Mouse (Mus musculus): ENCODE results near the gene Abca1. TPM values are rescaled to one million over a fixed set of nuclear protein-coding genes. Genes with fewer than 3 reads are reported as not detected.

Gene Abca1
- polyA plus RNA-seq, 1 experiment from 2014 or later = 1.6 TPM

DNA sequence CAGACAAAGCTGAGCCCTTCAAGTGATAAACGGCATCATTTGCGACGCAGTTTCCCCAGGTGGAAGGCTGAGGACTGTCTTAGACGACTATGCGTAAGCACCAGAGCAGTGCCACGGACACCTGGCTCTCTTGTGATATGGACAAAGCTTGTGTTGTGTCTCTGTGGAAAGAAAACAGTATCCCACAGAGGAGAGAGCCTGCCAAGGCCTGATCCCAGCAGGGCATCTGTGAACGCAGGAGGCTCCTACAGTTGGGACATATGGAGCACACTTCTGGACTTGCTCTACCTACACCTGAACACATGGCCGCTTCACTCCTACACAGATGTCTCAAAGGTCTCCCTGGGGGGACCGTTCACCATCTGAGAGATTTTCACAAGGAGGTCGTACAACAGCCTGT lies 15.1 kb downstream of the Abca1 start:
- no peak overlapping the region for H3K4me2 ChIP-seq (replicated peaks; ENCODE audit: low read depth)
- ATAC-seq (ENCODE audit: low FRiP score, low TSS enrichment) (no peak), DNase-seq (ENCODE audit: low spot score) (no peak)
- no peaks in the 10 kb centered on the region for H3K27me3 ChIP-seq (ENCODE audit: control insufficient read depth, insufficient read depth, low read length)
- H3K9me3 ChIP-seq (ENCODE audit: control insufficient read depth, low read length) = no peaks in the 10 kb centered on the region
- no peak overlapping the region for H3K4me3 ChIP-seq (ENCODE audit: low read depth, low read length)
- WGBS = 77% methylated on average over 10 of the region's 10 CpGs
- 0 out of 2 replicates have a peak, but pooled peaks cover 3% of the 10 kb centered on the region for H3K4me1 ChIP-seq (replicated peaks; ENCODE audit: control insufficient read depth, insufficient read depth)
- no peak overlapping the region for H3K9ac ChIP-seq (ENCODE audit: low read length)
- H3K27ac ChIP-seq (replicated peaks) = no peak overlapping the region
- H3K36me3 ChIP-seq (ENCODE audit: control insufficient read depth, insufficient read depth, low read length) = 0 out of 2 replicates have a peak, but pooled peaks cover 3% of the 10 kb centered on the region
- TF ChIP-seq CTCF (IDR thresholded peaks at IDR 0.05; ENCODE audit: low read depth) (no peak), EP300 (optimal IDR thresholded peaks at IDR 0.05) (no peak)

DNA sequence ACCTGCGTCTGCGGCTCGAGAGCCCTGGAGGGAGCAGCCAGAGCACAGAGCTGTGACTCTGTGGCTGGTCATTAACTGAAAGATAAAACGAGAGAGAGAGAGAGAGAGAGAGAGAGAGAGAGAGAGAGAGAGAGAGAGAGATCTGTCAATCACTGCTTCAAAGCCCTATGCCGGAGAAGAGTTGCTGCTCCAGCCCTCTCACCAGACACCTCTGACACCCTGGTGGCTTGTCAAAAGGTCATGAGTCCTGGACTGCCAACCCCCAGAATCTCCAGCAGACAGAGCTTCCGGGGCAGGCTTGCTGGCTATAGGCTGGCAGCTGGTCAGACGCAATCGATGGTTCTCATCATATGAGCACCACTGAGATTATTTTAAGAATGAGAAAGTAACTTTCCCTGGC lies 15.7 kb downstream of the Abca1 start:
- H3K4me3 ChIP-seq (ENCODE audit: low read depth, low read length) = no peak overlapping the region
- H3K4me1 ChIP-seq (replicated peaks; ENCODE audit: control insufficient read depth, insufficient read depth) = 0 out of 2 replicates have a peak, but pooled peaks cover 3% of the 10 kb centered on the region
- no peaks in the 10 kb centered on the region for H3K9me3 ChIP-seq (ENCODE audit: control insufficient read depth, low read length)
- WGBS = 78% methylated on average over 8 of the region's 8 CpGs
- DNase-seq (ENCODE audit: low spot score) = no peak
- no peaks in the 10 kb centered on the region for H3K27me3 ChIP-seq (ENCODE audit: control insufficient read depth, insufficient read depth, low read length)
- 0 out of 2 replicates have a peak, but pooled peaks cover 3% of the 10 kb centered on the region for H3K36me3 ChIP-seq (ENCODE audit: control insufficient read depth, insufficient read depth, low read length)
- H3K9ac ChIP-seq (ENCODE audit: low read length) = no peak overlapping the region
- TF ChIP-seq CTCF (IDR thresholded peaks at IDR 0.05; ENCODE audit: low read depth) (no peak), EP300 (optimal IDR thresholded peaks at IDR 0.05) (no peak)
- ATAC-seq (ENCODE audit: low FRiP score, low TSS enrichment) = no peak
- H3K4me2 ChIP-seq (replicated peaks; ENCODE audit: low read depth) = no peak overlapping the region
- H3K27ac ChIP-seq (replicated peaks) = no peak overlapping the region

DNA sequence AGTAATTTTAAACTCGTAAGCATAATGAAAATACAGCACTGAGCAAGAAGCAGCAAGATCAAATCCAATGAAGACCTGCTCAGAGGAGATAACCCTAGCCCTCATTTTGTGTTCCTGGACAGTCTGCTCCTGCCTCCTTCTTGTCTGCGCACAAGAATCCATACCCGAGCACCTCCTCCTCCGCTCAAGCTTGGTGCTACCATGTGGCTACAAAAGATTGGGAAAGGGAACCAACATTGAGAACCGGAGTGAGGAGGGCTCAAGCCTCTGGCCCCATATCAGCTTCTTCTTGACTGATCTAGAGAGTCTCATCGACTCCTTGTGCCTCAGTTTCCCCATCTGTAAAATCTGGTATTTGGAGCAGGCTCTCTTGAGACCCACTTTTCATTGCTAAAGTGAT lies 19.0 kb downstream of the Abca1 start:
- Histone ChIP-seq H3K4me1 (replicated peaks; ENCODE audit: control insufficient read depth, insufficient read depth) (no peaks in the 10 kb centered on the region), H3K9me3 (ENCODE audit: control insufficient read depth, low read length) (no peaks in the 10 kb centered on the region), H3K36me3 (ENCODE audit: control insufficient read depth, insufficient read depth, low read length) (0 out of 2 replicates have a peak, but pooled peaks cover 3% of the 10 kb centered on the region), H3K9ac (ENCODE audit: low read length) (no peak overlapping the region), H3K4me2 (replicated peaks; ENCODE audit: low read depth) (no peak overlapping the region), H3K27ac (replicated peaks) (no peak overlapping the region), H3K27me3 (ENCODE audit: control insufficient read depth, insufficient read depth, low read length) (no peaks in the 10 kb centered on the region), H3K4me3 (ENCODE audit: low read depth, low read length) (no peak overlapping the region)
- 95% methylated on average over 6 of the region's 6 CpGs for WGBS
- TF ChIP-seq EP300 (optimal IDR thresholded peaks at IDR 0.05) (no peak), CTCF (IDR thresholded peaks at IDR 0.05; ENCODE audit: low read depth) (no peak)
- ATAC-seq (ENCODE audit: low FRiP score, low TSS enrichment) (no peak), DNase-seq (ENCODE audit: low spot score) (no peak)

DNA sequence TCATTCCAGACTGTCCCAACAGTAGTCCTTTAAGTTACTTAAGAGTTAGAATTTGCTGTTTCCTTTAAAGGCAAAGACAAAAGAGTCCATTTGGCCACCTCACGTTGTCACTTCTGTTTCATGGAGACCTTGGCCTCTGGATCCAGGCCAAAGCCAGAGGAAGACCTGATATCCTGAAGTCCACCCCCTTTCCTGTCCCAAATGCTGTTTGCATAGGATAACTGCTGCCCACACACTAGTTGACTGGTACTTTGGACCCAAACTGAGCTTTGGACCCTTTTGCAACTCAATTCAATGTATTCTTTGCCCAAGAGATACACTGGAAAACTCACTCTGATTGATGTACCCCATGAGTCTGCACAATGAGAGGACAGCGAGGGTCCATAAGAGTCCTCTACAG lies 20.2 kb downstream of the Abca1 start:
- ATAC-seq (ENCODE audit: low FRiP score, low TSS enrichment) = no peak
- Histone ChIP-seq H3K27me3 (ENCODE audit: control insufficient read depth, insufficient read depth, low read length) (no peaks in the 10 kb centered on the region), H3K9me3 (ENCODE audit: control insufficient read depth, low read length) (no peaks in the 10 kb centered on the region), H3K4me2 (replicated peaks; ENCODE audit: low read depth) (no peak overlapping the region), H3K9ac (ENCODE audit: low read length) (no peak overlapping the region), H3K4me1 (replicated peaks; ENCODE audit: control insufficient read depth, insufficient read depth) (no peaks in the 10 kb centered on the region), H3K36me3 (ENCODE audit: control insufficient read depth, insufficient read depth, low read length) (0 out of 2 replicates have a peak, but pooled peaks cover 3% of the 10 kb centered on the region), H3K4me3 (ENCODE audit: low read depth, low read length) (no peak overlapping the region), H3K27ac (replicated peaks) (no peak overlapping the region)
- TF ChIP-seq EP300 (optimal IDR thresholded peaks at IDR 0.05) (no peak), CTCF (IDR thresholded peaks at IDR 0.05; ENCODE audit: low read depth) (no peak)
- 79% methylated on average over 2 of the region's 2 CpGs for WGBS
- DNase-seq (ENCODE audit: low spot score) = no peak

DNA sequence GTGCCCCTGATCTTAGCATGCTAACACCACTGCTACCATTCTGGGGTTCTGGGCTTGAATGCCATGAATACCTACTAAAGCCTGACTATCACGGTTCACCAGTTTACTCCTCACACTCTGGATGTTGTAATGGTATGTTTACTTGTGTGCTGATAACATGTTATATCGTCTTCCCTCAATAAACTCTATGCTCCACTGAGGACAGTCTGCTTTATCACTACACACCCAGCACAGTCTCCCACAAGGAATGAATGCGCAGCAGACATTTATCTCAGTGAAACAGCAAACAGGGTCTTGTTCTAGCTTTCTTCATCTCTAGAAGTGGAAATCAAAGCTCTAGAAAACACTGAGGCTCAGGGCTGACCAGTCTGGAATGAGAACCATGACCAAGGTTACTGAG lies 20.7 kb downstream of the Abca1 start:
- DNase-seq (ENCODE audit: low spot score) = no peak
- TF ChIP-seq CTCF (IDR thresholded peaks at IDR 0.05; ENCODE audit: low read depth) = no peak
- no peak for TF ChIP-seq EP300 (optimal IDR thresholded peaks at IDR 0.05)
- 0 out of 2 replicates have a peak, but pooled peaks cover 3% of the 10 kb centered on the region for H3K36me3 ChIP-seq (ENCODE audit: control insufficient read depth, insufficient read depth, low read length)
- WGBS = 70% methylated on average over 3 of the region's 3 CpGs
- H3K4me3 ChIP-seq (ENCODE audit: low read depth, low read length) = no peak overlapping the region
- no peaks in the 10 kb centered on the region for H3K9me3 ChIP-seq (ENCODE audit: control insufficient read depth, low read length)
- no peak overlapping the region for H3K4me2 ChIP-seq (replicated peaks; ENCODE audit: low read depth)
- no peak overlapping the region for H3K9ac ChIP-seq (ENCODE audit: low read length)
- no peaks in the 10 kb centered on the region for H3K27me3 ChIP-seq (ENCODE audit: control insufficient read depth, insufficient read depth, low read length)
- no peak overlapping the region for H3K27ac ChIP-seq (replicated peaks)
- H3K4me1 ChIP-seq (replicated peaks; ENCODE audit: control insufficient read depth, insufficient read depth) = no peaks in the 10 kb centered on the region
- no peak for ATAC-seq (ENCODE audit: low FRiP score, low TSS enrichment)

DNA sequence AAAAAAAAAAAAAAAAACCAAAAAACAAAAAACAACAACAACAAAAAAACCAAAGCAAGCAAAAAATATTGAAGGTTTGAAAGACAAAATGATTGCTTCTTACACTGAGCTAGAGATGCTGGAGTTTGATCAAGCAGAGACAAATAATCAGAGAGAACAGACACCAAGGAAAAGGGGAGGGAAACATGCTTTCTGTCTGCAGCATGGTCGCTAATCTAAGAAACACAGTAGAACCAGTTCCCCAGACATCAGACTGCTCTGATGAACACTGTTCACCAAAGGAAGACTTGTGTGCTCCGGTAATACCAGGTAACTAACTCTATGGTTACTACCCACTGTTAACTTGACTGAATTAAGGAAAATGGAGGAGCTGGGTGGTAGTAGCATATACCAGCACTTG lies 22.6 kb downstream of the Abca1 start:
- Histone ChIP-seq H3K36me3 (ENCODE audit: control insufficient read depth, insufficient read depth, low read length) (no peaks in the 10 kb centered on the region), H3K9ac (ENCODE audit: low read length) (no peak overlapping the region), H3K27ac (replicated peaks) (no peak overlapping the region), H3K4me2 (replicated peaks; ENCODE audit: low read depth) (no peak overlapping the region), H3K27me3 (ENCODE audit: control insufficient read depth, insufficient read depth, low read length) (no peaks in the 10 kb centered on the region), H3K4me3 (ENCODE audit: low read depth, low read length) (no peak overlapping the region), H3K4me1 (replicated peaks; ENCODE audit: control insufficient read depth, insufficient read depth) (no peaks in the 10 kb centered on the region), H3K9me3 (ENCODE audit: control insufficient read depth, low read length) (no peaks in the 10 kb centered on the region)
- no peak for TF ChIP-seq CTCF (IDR thresholded peaks at IDR 0.05; ENCODE audit: low read depth)
- no peak for TF ChIP-seq EP300 (optimal IDR thresholded peaks at IDR 0.05)
- no peak for ATAC-seq (ENCODE audit: low FRiP score, low TSS enrichment)
- WGBS = 80% methylated on average over 2 of the region's 2 CpGs
- no peak for DNase-seq (ENCODE audit: low spot score)
